Mouse (Mus musculus) neural tube, embryonic 13.5 days (tissue): ENCODE measurements at regions not wholly inside any gene's neighbourhood (a gene's known extent, or its start where the extent isn't known, plus 50 kb on each side); places are given as distances from the start of the nearest gene placed in this dataset.
"Not testable (repeated sequence)": the region's sequence is repeated elsewhere in the genome, so short reads cannot be mapped to it uniquely, and the experiment has no call there.

Experiments used
- ATAC-seq: fragments of 200-750 bp; cut with Nextera tagmentation; 2 replicates; pipeline ENCODE4 v1.8.0; 2017; ENCODE audit warnings: low read depth, mild to moderate bottlenecking, moderate TSS enrichment, moderate library complexity
- H3K27ac ChIP-seq: fragments of 300-500 bp; sonication (generic); replicated peaks from 2 replicates; pipeline ENCODE4 v1.5.1; 2015; ENCODE audit warnings: moderate library complexity, mild to moderate bottlenecking, inconsistent platforms
- H3K27me3 ChIP-seq: fragments of 300-500 bp; sonication (generic); 2 replicates; pipeline ENCODE4 v1.6.1; 2015; ENCODE audit warnings: mild to moderate bottlenecking, inconsistent platforms
- H3K36me3 ChIP-seq: fragments of 300-500 bp; sonication (generic); 2 replicates; pipeline ENCODE4 v1.6.1; 2015; ENCODE audit warnings: mild to moderate bottlenecking, inconsistent platforms
- H3K4me1 ChIP-seq: fragments of 300-500 bp; sonication (generic); replicated peaks from 2 replicates; pipeline ENCODE4 v1.6.1; 2015; ENCODE audit warnings: inconsistent platforms
- H3K4me2 ChIP-seq: fragments of 300-500 bp; sonication (generic); 2 replicates; pipeline ENCODE4 v1.6.1; 2015; ENCODE audit warnings: inconsistent platforms, mild to moderate bottlenecking, moderate library complexity
- H3K4me3 ChIP-seq: fragments of 300-500 bp; sonication (generic); 2 replicates; pipeline ENCODE4 v1.5.1; 2015; ENCODE audit warnings: mild to moderate bottlenecking, inconsistent platforms
- H3K9ac ChIP-seq: fragments of 300-500 bp; sonication (generic); 2 replicates; pipeline ENCODE4 v1.6.1; 2015; ENCODE audit warnings: moderate library complexity, mild to moderate bottlenecking, inconsistent platforms
- H3K9me3 ChIP-seq: fragments of 300-500 bp; sonication (generic); 2 replicates; pipeline ENCODE4 v1.6.1; 2016; ENCODE audit warnings: inconsistent platforms
- WGBS: fragments of 180-500 bp; shearing (Covaris S2); methylation state at CpG from one replicate; pipeline ENCODE4 v1.1.7; 2015; 5-methylcytosine and 5-hydroxymethylcytosine counted together

- no peak overlapping the region for H3K4me2 ChIP-seq
- H3K27me3 ChIP-seq = no peaks in the 10 kb centered on the region
- no peak overlapping the region for H3K4me3 ChIP-seq
- H3K4me1 ChIP-seq = no peaks in the 10 kb centered on the region
- 70% methylated on average over 3 of the region's 3 CpGs for WGBS
- no peaks in the 10 kb centered on the region for H3K9me3 ChIP-seq
- no peak for ATAC-seq
- H3K27ac ChIP-seq = no peak overlapping the region
- H3K36me3 ChIP-seq = no peaks in the 10 kb centered on the region
- H3K9ac ChIP-seq = no peak overlapping the region
These were observed 830.2 kb downstream of the Rab28 start for GRCm38 (mm10) chr5:40877756-40878155.

GRCm38 (mm10) chr5:40862349-40862748 is 845.6 kb downstream of the Rab28 start:
- not testable (repeated sequence) for ATAC-seq, H3K27ac ChIP-seq, H3K4me3 ChIP-seq, H3K9me3 ChIP-seq, H3K4me1 ChIP-seq, H3K27me3 ChIP-seq, H3K4me2 ChIP-seq, H3K9ac ChIP-seq, H3K36me3 ChIP-seq
- 86% methylated on average over 7 of the region's 7 CpGs for WGBS
